ENCODE assay signal across 10 mouse cellular contexts in the genomic region with DNA sequence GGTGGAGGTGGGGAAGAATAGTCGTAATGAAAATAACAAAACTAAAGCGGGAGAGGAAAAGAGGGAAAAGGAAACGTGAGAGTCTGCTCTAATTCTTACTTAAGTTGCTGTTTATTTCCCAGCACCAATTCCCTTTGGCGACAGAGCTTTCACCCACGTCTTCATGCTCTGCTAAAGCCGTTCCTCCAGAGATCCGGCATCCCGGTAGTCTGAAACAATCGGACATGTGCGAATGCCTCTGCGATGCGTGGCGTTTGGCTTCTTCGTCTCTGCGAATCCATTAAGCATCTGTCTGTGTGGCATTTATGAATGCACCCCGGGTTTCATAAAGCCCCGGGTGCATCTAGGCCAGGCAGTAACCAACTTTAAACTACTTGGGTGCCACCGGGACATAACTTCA. TPM values are rescaled to one million over a fixed set of nuclear protein-coding genes. Genes with fewer than 3 reads are reported as not detected.
DNase-seq lines count a peak whose midpoint lies in the region; ATAC-seq and TF ChIP-seq lines count a peak whose summit lies in the region.
"Had no signal": no experiment of that assay in that cellular context is flagged by ENCODE, and none has a peak within 500 bp of the region (broad histone marks: within the 10 kb centered on the region; RNA-seq: fewer than 3 reads in every experiment).

No protein-coding gene starts in this region.

- H3K4me3 ChIP-seq in embryonic facial prominence, embryonic 13.5 days: no peak overlapping the region
- H3K4me3 ChIP-seq in embryonic facial prominence, embryonic 10.5 days: no peak overlapping the region
- peak overlapping the region; percentile 26 for H3K4me3 ChIP-seq in left cerebral cortex, adult 2 months
- no peak overlapping the region for H3K4me3 ChIP-seq in stomach, embryonic 14.5 days (ENCODE audit: low read depth, low read length)
- H3K4me3 ChIP-seq: liver, embryonic 12.5 days had no signal

- no peak for DNase-seq in embryonic facial prominence, embryonic 10.5 days (ENCODE audit: low spot score)
- peak; percentile 16 to 28 for DNase-seq in left cerebral cortex, adult 2 months (ENCODE audit: extremely low spot score in 1 of 2, low spot score in 2 of 2)
- no peak for DNase-seq in left cerebral cortex, postnatal 4 days
- DNase-seq in layer of hippocampus, postnatal 14 days (ENCODE audit: low spot score in 2 of 2): peak; percentile 7
- no peak for DNase-seq in adrenal gland, postnatal 36 days
- DNase-seq in ovary, postnatal 14 days (ENCODE audit: low spot score): no peak
- DNase-seq: heart, adult 18-20 months had no signal

- peaks cover 12% of the 10 kb centered on the region; the same call in 1 of the 2 replicates for H3K4me1 ChIP-seq in embryonic facial prominence, embryonic 13.5 days
- peaks cover 19% of the 10 kb centered on the region for H3K4me1 ChIP-seq in embryonic facial prominence, embryonic 10.5 days
- H3K4me1 ChIP-seq in stomach, embryonic 14.5 days (ENCODE audit: control insufficient read depth, insufficient read depth, low read length): peaks cover 4% of the 10 kb centered on the region; the same call in 1 of the 2 replicates
- H3K4me1 ChIP-seq: liver, embryonic 12.5 days had no signal

- H3K27me3 ChIP-seq in embryonic facial prominence, embryonic 13.5 days: no peaks in the 10 kb centered on the region
- H3K27me3 ChIP-seq in embryonic facial prominence, embryonic 10.5 days (replicated peaks; ENCODE audit: low read depth, poor library complexity, severe bottlenecking): peaks cover 10% of the 10 kb centered on the region; the same call in 1 of the 2 replicates
- no peaks in the 10 kb centered on the region for H3K27me3 ChIP-seq in stomach, embryonic 14.5 days (ENCODE audit: control insufficient read depth, insufficient read depth, low read length)
- H3K27me3 ChIP-seq: liver, embryonic 12.5 days had no signal

- intact Hi-C loops in left cerebral cortex, adult 2 months (cut with DNase I): no loop called here
- intact Hi-C loops in left cerebral cortex, postnatal 4 days (cut with DNase I): no loop called here

- H3K9ac ChIP-seq in embryonic facial prominence, embryonic 13.5 days: no peak overlapping the region
- no peak overlapping the region for H3K9ac ChIP-seq in stomach, embryonic 14.5 days (replicated peaks; ENCODE audit: low read depth, low read length)
- H3K9ac ChIP-seq: liver, embryonic 12.5 days had no signal

- H3K27ac ChIP-seq in embryonic facial prominence, embryonic 13.5 days: no peak overlapping the region
- no peak overlapping the region for H3K27ac ChIP-seq in embryonic facial prominence, embryonic 10.5 days (replicated peaks)
- H3K27ac ChIP-seq in left cerebral cortex, adult 2 months: no peak overlapping the region
- no peak overlapping the region for H3K27ac ChIP-seq in stomach, embryonic 14.5 days (ENCODE audit: low read length)
- H3K27ac ChIP-seq: liver, embryonic 12.5 days had no signal

- no peak for TF ChIP-seq CTCF in left cerebral cortex, adult 2 months (IDR thresholded peaks at IDR 0.05)

- WGBS in embryonic facial prominence, embryonic 13.5 days: 65% methylated on average over 18 of the region's 18 CpGs
- WGBS in embryonic facial prominence, embryonic 10.5 days: 76% methylated on average over 18 of the region's 18 CpGs
- 56% methylated on average over 18 of the region's 18 CpGs for WGBS in stomach, embryonic 14.5 days

- no peaks in the 10 kb centered on the region for H3K36me3 ChIP-seq in embryonic facial prominence, embryonic 13.5 days
- H3K36me3 ChIP-seq in embryonic facial prominence, embryonic 10.5 days (replicated peaks): no peaks in the 10 kb centered on the region
- H3K36me3 ChIP-seq in stomach, embryonic 14.5 days (ENCODE audit: control insufficient read depth, insufficient read depth, low read length): no peaks in the 10 kb centered on the region
- H3K36me3 ChIP-seq: liver, embryonic 12.5 days had no signal

- H3K9me3 ChIP-seq in embryonic facial prominence, embryonic 13.5 days: no peaks in the 10 kb centered on the region
- H3K9me3 ChIP-seq in embryonic facial prominence, embryonic 10.5 days: no peaks in the 10 kb centered on the region
- no peaks in the 10 kb centered on the region for H3K9me3 ChIP-seq in stomach, embryonic 14.5 days (ENCODE audit: control insufficient read depth, low read depth, low read length)
- H3K9me3 ChIP-seq: liver, embryonic 12.5 days had no signal

- no peak for ATAC-seq in embryonic facial prominence, embryonic 13.5 days (ENCODE audit: insufficient number of reproducible peaks, insufficient read depth, low FRiP score, low TSS enrichment, low read depth)
- no peak for ATAC-seq in stomach, embryonic 14.5 days (ENCODE audit: insufficient number of reproducible peaks, insufficient read depth, low FRiP score, low read depth)
- ATAC-seq: liver, embryonic 12.5 days had no signal

- H3K4me2 ChIP-seq in embryonic facial prominence, embryonic 13.5 days: peak overlapping the region; percentile 11; the same call in 1 of the 2 replicates
- H3K4me2 ChIP-seq in stomach, embryonic 14.5 days (replicated peaks; ENCODE audit: low read depth, low read length): peak overlapping the region; percentile 14
- H3K4me2 ChIP-seq: liver, embryonic 12.5 days had no signal

RNA-seq across cellular contexts. Expression of gene Dgkh, which starts 44.6 kb away (rescaled TPM):
- polyA plus RNA-seq in embryonic facial prominence, embryonic 13.5 days (2015; fragmentation: Nextera tagmentation; extraction: Ambion mirVana): 1.7 and 1.8 TPM in 2 replicates
- polyA plus RNA-seq in embryonic facial prominence, embryonic 10.5 days (2016; fragmentation: Nextera tagmentation; extraction: Ambion mirVana): 0.81 and 0.84 TPM in 2 replicates
- 10 to 100 TPM; 77.3 to 77.8 TPM for total RNA-seq in left cerebral cortex, adult 2 months (2021)
- total RNA-seq in left cerebral cortex, postnatal 4 days (2021): 10 to 100 TPM; 61.0 to 64.8 TPM
- total RNA-seq in layer of hippocampus, postnatal 14 days (2021): 10 to 100 TPM; 76.6 to 81.8 TPM
- 2.7 and 3.0 TPM in 2 replicates for polyA plus RNA-seq in stomach, embryonic 14.5 days (2014; fragmentation: Nextera tagmentation; extraction: Ambion mirVana)
- total RNA-seq in adrenal gland, postnatal 36 days (2021): 10 to 100 TPM in 1 of 2 experiments, 1 to 10 TPM in 1; 7.4 to 14.4 TPM

Comparison
In these comparisons a context has a peak if more than half of its experiments do, and no peak if none do; other contexts are left out.
1. DNase-seq: peak in left cerebral cortex, adult 2 months (2 of 2) and layer of hippocampus, postnatal 14 days (2 of 2); none in embryonic facial prominence, embryonic 10.5 days (single experiment), left cerebral cortex, postnatal 4 days (single experiment), adrenal gland, postnatal 36 days (0 of 2) and ovary, postnatal 14 days (single experiment).
2. RNA of gene Dgkh, which starts 44.6 kb away (total RNA-seq): 76.6 to 81.8 TPM in layer of hippocampus, postnatal 14 days, 77.3 to 77.8 TPM in left cerebral cortex, adult 2 months and 61.0 to 64.8 TPM in left cerebral cortex, postnatal 4 days; 7.4 to 14.4 TPM in adrenal gland, postnatal 36 days; every median in the first group is over 4 times any median in the second.